11 mouse cellular contexts compared by ENCODE assay signal in the genomic region with DNA sequence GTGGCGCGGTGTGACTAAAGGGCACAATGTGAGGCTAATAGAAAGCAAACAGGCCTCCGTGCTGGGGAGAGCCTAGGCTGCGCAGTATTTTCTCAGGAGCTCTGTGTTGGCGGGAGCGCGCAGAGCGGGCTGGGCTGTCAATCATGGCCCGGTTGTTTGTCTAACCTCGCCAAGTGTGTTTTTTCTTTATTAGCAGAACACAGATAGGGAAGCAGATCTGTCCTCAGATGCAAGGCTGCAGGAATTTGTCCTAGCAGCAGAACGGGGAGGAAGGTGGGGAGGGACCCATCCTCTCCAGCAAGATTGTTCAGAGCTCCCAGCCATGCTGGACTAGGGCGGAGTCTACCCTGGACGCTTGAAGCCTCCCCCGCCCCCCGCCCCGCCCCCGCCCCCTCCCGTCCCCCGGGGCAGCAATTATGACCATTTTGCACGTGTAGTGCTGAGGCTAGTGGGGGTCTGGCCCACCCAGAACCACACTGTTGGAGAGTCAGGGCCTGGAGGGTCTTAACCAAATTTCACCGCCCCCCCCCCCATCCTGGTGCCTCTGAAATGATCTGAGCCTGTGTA. TPM values are rescaled to one million over a fixed set of nuclear protein-coding genes. Genes with fewer than 3 reads are reported as not detected.
DNase-seq lines count a peak whose midpoint lies in the region; ATAC-seq and TF ChIP-seq lines count a peak whose summit lies in the region.
"Had no signal": no experiment of that assay in that cellular context is flagged by ENCODE, and none has a peak within 500 bp of the region (broad histone marks: within the 10 kb centered on the region; RNA-seq: fewer than 3 reads in every experiment).

No protein-coding gene starts in this region.

- no peaks in the 10 kb centered on the region for H3K27me3 ChIP-seq in kidney, postnatal 0 days (ENCODE audit: insufficient read depth, low read length)
- no peaks in the 10 kb centered on the region for H3K27me3 ChIP-seq in kidney, adult 2 months (replicated peaks; ENCODE audit: control insufficient read depth, insufficient read depth, low read length)
- H3K27me3 ChIP-seq in embryonic facial prominence, embryonic 12.5 days, result peaks cover 9% of the 10 kb centered on the region; the same call in 1 of the 2 replicates
- peaks cover 29% of the 10 kb centered on the region for H3K27me3 ChIP-seq in limb, embryonic 10.5 days (ENCODE audit: low read depth, poor library complexity, severe bottlenecking)

- H3K9ac ChIP-seq in kidney, postnatal 0 days (ENCODE audit: low read depth, low read length), result peak overlapping the region; percentile 40; the same call in 1 of the 2 replicates
- peak overlapping the region; percentile 2 for H3K9ac ChIP-seq in embryonic facial prominence, embryonic 12.5 days

- 3% methylated on average over 21 of the region's 21 CpGs for WGBS in kidney, postnatal 0 days
- WGBS in kidney, adult 2 months, result 9% methylated on average over 21 of the region's 21 CpGs
- WGBS in embryonic facial prominence, embryonic 12.5 days, result under 1% methylated on average over 21 of the region's 21 CpGs
- WGBS in limb, embryonic 10.5 days, result 2% methylated on average over 21 of the region's 21 CpGs
- 19% methylated on average over 21 of the region's 21 CpGs for WGBS in olfactory bulb, adult 2 months

- TF ChIP-seq CTCF in kidney, postnatal 0 days (IDR thresholded peaks at IDR 0.05; ENCODE audit: low read depth), result no peak
- TF ChIP-seq CTCF in kidney, adult 2 months (conservative IDR thresholded peaks at IDR 0.05; ENCODE audit: insufficient read depth, insufficient read length, low read depth, low read length), result no peak
- no peak for TF ChIP-seq CTCF in olfactory bulb, adult 2 months (IDR thresholded peaks at IDR 0.05; ENCODE audit: insufficient read depth, low read depth, low read length)

- TF ChIP-seq POLR2A in kidney, adult 2 months (IDR thresholded peaks at IDR 0.05; ENCODE audit: low read depth, low read length), result no peak
- no peak for TF ChIP-seq POLR2A in olfactory bulb, adult 2 months (IDR thresholded peaks at IDR 0.05; ENCODE audit: insufficient read depth, low read depth, low read length)

- 0 out of 2 replicates have a peak, but pooled peaks cover 3% of the 10 kb centered on the region for H3K4me1 ChIP-seq in kidney, postnatal 0 days (replicated peaks; ENCODE audit: insufficient read depth, low read length)
- no peaks in the 10 kb centered on the region for H3K4me1 ChIP-seq in kidney, adult 2 months (ENCODE audit: control insufficient read depth, insufficient read depth, low read length)
- H3K4me1 ChIP-seq in embryonic facial prominence, embryonic 12.5 days, result peaks cover 29% of the 10 kb centered on the region
- H3K4me1 ChIP-seq in limb, embryonic 10.5 days, result peaks cover 19% of the 10 kb centered on the region
- peaks cover 3% of the 10 kb centered on the region; the same call in 1 of the 2 replicates for H3K4me1 ChIP-seq in olfactory bulb, adult 2 months (ENCODE audit: control insufficient read depth, insufficient read depth, low read length)

- no peaks in the 10 kb centered on the region for H3K36me3 ChIP-seq in kidney, postnatal 0 days (ENCODE audit: insufficient read depth, low read length)
- H3K36me3 ChIP-seq in kidney, adult 2 months (ENCODE audit: control insufficient read depth, insufficient read depth, low read length), result no peaks in the 10 kb centered on the region
- H3K36me3 ChIP-seq in embryonic facial prominence, embryonic 12.5 days, result no peaks in the 10 kb centered on the region
- no peaks in the 10 kb centered on the region for H3K36me3 ChIP-seq in limb, embryonic 10.5 days

- peak overlapping the region; percentile 39 for H3K4me3 ChIP-seq in kidney, postnatal 0 days (replicated peaks; ENCODE audit: low read depth, low read length)
- H3K4me3 ChIP-seq in kidney, adult 2 months (ENCODE audit: insufficient read depth, low read depth, low read length), result no peak overlapping the region
- peak overlapping the region; percentile 29 for H3K4me3 ChIP-seq in embryonic facial prominence, embryonic 12.5 days
- H3K4me3 ChIP-seq in limb, embryonic 10.5 days, result peak overlapping the region; percentile 58
- 0 out of 2 replicates have a peak overlapping the region, but pooled peaks have one; percentile 12 for H3K4me3 ChIP-seq in olfactory bulb, adult 2 months (ENCODE audit: insufficient read depth, low read depth, low read length)
- H3K4me3 ChIP-seq: erythroblast, embryonic 14.5 days; myocyte had no signal

- no peak; the same call in 1 of the 2 replicates for ATAC-seq in kidney, postnatal 0 days (replicated peaks; ENCODE audit: low FRiP score, low read depth)
- ATAC-seq in embryonic facial prominence, embryonic 12.5 days (ENCODE audit: insufficient number of reproducible peaks, insufficient read depth, low FRiP score, low TSS enrichment), result peak; percentile 82
- ATAC-seq: Patski had no signal

- H3K9me3 ChIP-seq in kidney, postnatal 0 days (replicated peaks; ENCODE audit: low read length), result no peaks in the 10 kb centered on the region
- no peaks in the 10 kb centered on the region for H3K9me3 ChIP-seq in embryonic facial prominence, embryonic 12.5 days
- H3K9me3 ChIP-seq in limb, embryonic 10.5 days (replicated peaks), result no peaks in the 10 kb centered on the region

- peak overlapping the region; percentile 63 for H3K4me2 ChIP-seq in kidney, postnatal 0 days (ENCODE audit: low read length)
- H3K4me2 ChIP-seq in embryonic facial prominence, embryonic 12.5 days (replicated peaks), result peak overlapping the region; percentile 48

- H3K27ac ChIP-seq in kidney, postnatal 0 days, result no peak overlapping the region
- no peak overlapping the region for H3K27ac ChIP-seq in kidney, adult 2 months (ENCODE audit: insufficient read depth, low read depth, low read length)
- peak overlapping the region; percentile 75 for H3K27ac ChIP-seq in embryonic facial prominence, embryonic 12.5 days
- H3K27ac ChIP-seq in limb, embryonic 10.5 days, result peak overlapping the region; percentile 79
- H3K27ac ChIP-seq in olfactory bulb, adult 2 months (ENCODE audit: insufficient read depth, low read depth, low read length), result no peak overlapping the region

- DNase-seq in kidney, postnatal 0 days (ENCODE audit: low spot score), result peak; percentile 47
- DNase-seq in kidney, adult 2 months, result no peak
- DNase-seq in limb, embryonic 10.5 days (ENCODE audit: low spot score), result peak; percentile 70
- DNase-seq in adrenal gland, postnatal 4 days (ENCODE audit: low spot score in 2 of 2), result no peak
- no peak for DNase-seq in right cerebral cortex, adult 2 months (ENCODE audit: low spot score in 2 of 2)
- no peak for DNase-seq in layer of hippocampus, adult 8-10 months (ENCODE audit: low spot score in 2 of 2)

RNA-seq across cellular contexts. Expression of gene Barx1, which starts 43.7 kb away (rescaled TPM):
- not detected in 2 replicates for polyA plus RNA-seq in kidney, postnatal 0 days (2015; fragmentation: Nextera tagmentation; extraction: Ambion mirVana)
- polyA plus RNA-seq in kidney, adult 2 months (2012; rRNA removed), result not detected in 2 replicates
- polyA plus RNA-seq in embryonic facial prominence, embryonic 12.5 days (2016; fragmentation: Nextera tagmentation; extraction: Ambion mirVana), result 107 and 214 TPM in 2 replicates
- 0.16 and 4.1 TPM in 2 replicates for polyA plus RNA-seq in limb, embryonic 10.5 days (2016; fragmentation: Nextera tagmentation; extraction: Ambion mirVana)
- not detected in 2 replicates for polyA plus RNA-seq in olfactory bulb, adult 2 months (2012; ENCODE audit: insufficient read depth, insufficient read length, low replicate concordance, missing spikeins)
- total RNA-seq in adrenal gland, postnatal 4 days (2021), result under 1 TPM in 1 of 2 experiments, not detected in 1; 0.28 TPM
- not detected for total RNA-seq in layer of hippocampus, adult 8-10 months (2022)
- polyA plus RNA-seq: erythroblast, embryonic 14.5 days; myocyte; Patski had no signal

Comparison
In these comparisons a context has a peak if more than half of its experiments do, and no peak if none do; other contexts are left out.
1. DNase-seq: peak in kidney, postnatal 0 days (single experiment) and limb, embryonic 10.5 days (single experiment); none in kidney, adult 2 months (single experiment), adrenal gland, postnatal 4 days (0 of 2), right cerebral cortex, adult 2 months (0 of 2) and layer of hippocampus, adult 8-10 months (0 of 2).
2. H3K27ac ChIP-seq: peak in embryonic facial prominence, embryonic 12.5 days (single experiment) and limb, embryonic 10.5 days (single experiment); none in kidney, postnatal 0 days (single experiment), kidney, adult 2 months (single experiment) and olfactory bulb, adult 2 months (single experiment).
3. RNA of gene Barx1, which starts 43.7 kb away (polyA plus RNA-seq): 107 to 214 TPM in embryonic facial prominence, embryonic 12.5 days; 0.16 to 4.1 TPM in limb, embryonic 10.5 days, not detected in kidney, postnatal 0 days, not detected in kidney, adult 2 months and not detected in olfactory bulb, adult 2 months; every median in the first group is over 10 times any median in the second.